Mouse (Mus musculus) liver, postnatal 0 days (tissue): ENCODE results near the gene Hnrnpul1. TPM values are rescaled to one million over a fixed set of nuclear protein-coding genes. Genes with fewer than 3 reads are reported as not detected.

ENCODE experiments used
- ATAC-seq: fragments of 200-750 bp; cut with Nextera tagmentation; 2 replicates; pipeline ENCODE4 v1.8.0; 2017; ENCODE audit warnings: mild to moderate bottlenecking, moderate library complexity
- DNase-seq: peaks from one replicate; pipeline ENCODE4 v3.0.0-alpha.2; 2016
- H3K27ac ChIP-seq: fragments of 300-500 bp; sonication (generic); 2 replicates; pipeline ENCODE4 v1.5.1; 2014; ENCODE audit warnings: antibody characterized with exemption, moderate library complexity, mild to moderate bottlenecking, low read depth
- H3K27me3 ChIP-seq: fragments of 300-500 bp; sonication (generic); 2 replicates; pipeline ENCODE4 v1.6.1; 2014; ENCODE audit warnings: low read length, control low read depth, mixed read lengths; ENCODE audit not compliant: insufficient read depth
- H3K36me3 ChIP-seq: fragments of 300-500 bp; sonication (generic); replicated peaks from 2 replicates; pipeline ENCODE4 v1.6.1; 2014; ENCODE audit warnings: mild to moderate bottlenecking, control low read depth, low read length, moderate library complexity, mixed read lengths; ENCODE audit not compliant: insufficient read depth
- H3K4me1 ChIP-seq: fragments of 300-500 bp; sonication (generic); 2 replicates; pipeline ENCODE4 v1.6.1; 2014; ENCODE audit warnings: antibody characterized with exemption, mild to moderate bottlenecking, control low read depth; ENCODE audit not compliant: insufficient read depth
- H3K4me2 ChIP-seq: fragments of 300-500 bp; sonication (generic); 2 replicates; pipeline ENCODE4 v1.6.1; 2014; ENCODE audit warnings: low read depth, mild to moderate bottlenecking, low read length, moderate library complexity, mixed read lengths
- H3K4me3 ChIP-seq: fragments of 300-500 bp; sonication (generic); 2 replicates; pipeline ENCODE4 v1.5.1; 2014; ENCODE audit warnings: low read depth, low read length
- H3K9ac ChIP-seq: fragments of 300-500 bp; sonication (generic); replicated peaks from 2 replicates; pipeline ENCODE4 v1.6.1; 2014; ENCODE audit warnings: mild to moderate bottlenecking, moderate library complexity
- H3K9me3 ChIP-seq: fragments of 300-500 bp; sonication (generic); 2 replicates; pipeline ENCODE4 v1.6.1; 2016; ENCODE audit warnings: mild to moderate bottlenecking, control low read depth, low read length, mixed read lengths
- CTCF ChIP-seq: sonication (generic); IDR thresholded peaks from 2 replicates; pipeline ENCODE4 v1.5.1; 2016; ENCODE audit warnings: antibody characterized with exemption, low read depth
- EP300 ChIP-seq: IDR thresholded peaks from 2 replicates; pipeline ENCODE4 v1.6.1; 2016; ENCODE audit warnings: antibody characterized with exemption, low read depth, mild to moderate bottlenecking
- WGBS: fragments of 180-500 bp; shearing (Covaris S2); extraction: QIAGEN DNeasy Blood & Tissue Kit; methylation state at CpG from one replicate; pipeline ENCODE4 v1.1.7; 2014; ENCODE audit not compliant: insufficient replicate concordance; 5-methylcytosine and 5-hydroxymethylcytosine counted together
- polyA plus RNA-seq: library from polyadenylated mRNA; unstranded; fragments of >200 nt; fragmentation: Nextera tagmentation; extraction: Ambion mirVana; gene quantifications from 2 replicates; pipeline ENCODE4 v1.2.1, GENCODE M21; 2015

Gene Hnrnpul1
- polyA plus RNA-seq, 1 experiment from 2014 or later = 22.6 TPM

GRCm38 (mm10) chr7:25674297-25674696 is 80.3 kb downstream of the Hnrnpul1 start:
- Histone ChIP-seq H3K4me3 (no peak overlapping the region), H3K27me3 (peaks cover 9% of the 10 kb centered on the region), H3K9me3 (no peaks in the 10 kb centered on the region), H3K4me2 (peak overlapping the region; percentile 72), H3K4me1 (peaks cover 11% of the 10 kb centered on the region), H3K9ac (no peak overlapping the region), H3K36me3 (no peaks in the 10 kb centered on the region; the same call in 1 of the 2 replicates), H3K27ac (no peak overlapping the region)
- WGBS = 15% methylated on average over 9 of the region's 9 CpGs
- ATAC-seq = no peak
- TF ChIP-seq CTCF (no peak), EP300 (no peak)
- no peak for DNase-seq

DNA sequence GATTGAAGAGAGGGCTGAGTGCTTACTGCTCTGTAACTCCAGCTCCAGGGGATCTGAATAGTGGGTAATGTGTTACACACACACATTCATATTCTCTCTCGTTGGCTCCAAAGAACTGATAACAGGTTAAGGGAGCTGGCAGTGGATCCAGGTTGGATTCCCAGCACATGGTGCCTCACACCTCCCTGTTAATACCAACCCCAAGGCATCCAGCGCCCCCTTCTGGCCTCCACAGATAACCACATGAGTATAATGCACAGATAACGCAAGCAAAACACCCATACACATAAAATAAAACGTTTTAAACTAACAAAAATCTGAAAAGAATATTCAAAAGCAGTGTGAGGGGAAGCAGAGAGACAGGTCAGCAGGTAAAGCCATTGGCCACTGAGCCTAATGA is 82.1 kb downstream of the Hnrnpul1 start:
- H3K27ac ChIP-seq = no peak overlapping the region
- WGBS = 52% methylated on average over 4 of the region's 4 CpGs
- H3K27me3 ChIP-seq = peaks cover 9% of the 10 kb centered on the region
- H3K9me3 ChIP-seq = no peaks in the 10 kb centered on the region
- peaks cover 7% of the 10 kb centered on the region; the same call in 1 of the 2 replicates for H3K4me1 ChIP-seq
- H3K4me2 ChIP-seq = no peak overlapping the region
- H3K9ac ChIP-seq = no peak overlapping the region
- ATAC-seq (no peak), DNase-seq (no peak)
- H3K4me3 ChIP-seq = no peak overlapping the region
- TF ChIP-seq CTCF (peak; percentile 51), EP300 (no peak)
- H3K36me3 ChIP-seq = peaks cover 11% of the 10 kb centered on the region

DNA sequence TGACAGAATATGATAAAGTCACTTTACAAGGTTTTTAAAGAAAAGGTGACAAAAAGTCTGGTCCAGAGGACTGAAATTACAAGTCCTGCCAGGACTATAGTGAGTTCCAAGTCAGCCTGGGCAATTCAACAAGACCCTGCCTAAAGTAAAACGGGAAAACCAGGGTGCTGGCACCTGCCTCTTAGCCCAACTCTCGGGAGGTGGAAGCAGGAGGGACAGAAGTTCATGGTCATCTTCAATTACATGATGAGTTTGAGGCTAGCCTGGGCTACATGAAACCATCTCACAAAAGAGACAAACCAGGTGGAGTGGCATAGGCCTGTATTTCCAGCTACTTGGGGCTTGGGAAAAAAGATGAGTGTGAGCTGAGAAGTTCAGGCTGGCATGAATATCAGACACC is 82.9 kb downstream of the Hnrnpul1 start:
- no peak for ATAC-seq
- 74% methylated on average over 2 of the region's 2 CpGs for WGBS

More for the DNA sequence above, 82.9 kb downstream of the Hnrnpul1 start:
- peaks cover 7% of the 10 kb centered on the region; the same call in 1 of the 2 replicates for H3K4me1 ChIP-seq
- no peak overlapping the region for H3K4me3 ChIP-seq
- H3K36me3 ChIP-seq = peaks cover 16% of the 10 kb centered on the region
- no peak for DNase-seq
- peaks cover 9% of the 10 kb centered on the region for H3K27me3 ChIP-seq
- H3K4me2 ChIP-seq = no peak overlapping the region
- no peaks in the 10 kb centered on the region for H3K9me3 ChIP-seq
- TF ChIP-seq CTCF = no peak
- TF ChIP-seq EP300 = no peak
- no peak overlapping the region for H3K27ac ChIP-seq
- no peak overlapping the region for H3K9ac ChIP-seq

Other genes with a start within 250 kb of the Hnrnpul1 start
- gene Ceacam2, start 214.9 kb downstream of the Hnrnpul1 start, polyA plus RNA-seq = 0.08 TPM in 1 of 2 replicates, not detected in the other
- gene Erich4, start 138.9 kb downstream of the Hnrnpul1 start, polyA plus RNA-seq = 0.20 TPM in 1 of 2 replicates, not detected in the other
- gene Dmac2, start 135.3 kb downstream of the Hnrnpul1 start, polyA plus RNA-seq = 12.2 and 13.7 TPM in 2 replicates
- gene B3gnt8, start 128.1 kb downstream of the Hnrnpul1 start, polyA plus RNA-seq = 3.7 and 4.1 TPM in 2 replicates
- gene Bckdha, start 95.8 kb downstream of the Hnrnpul1 start, polyA plus RNA-seq = 106 and 123 TPM in 2 replicates
- 44.5 and 49.2 TPM in 2 replicates for gene Exosc5, start 95.6 kb downstream of the Hnrnpul1 start, polyA plus RNA-seq
- 0.58 and 0.76 TPM in 2 replicates for gene Tmem91, start 79.6 kb downstream of the Hnrnpul1 start, polyA plus RNA-seq
- gene B9d2, start 74.0 kb downstream of the Hnrnpul1 start, polyA plus RNA-seq = 15.0 and 16.0 TPM in 2 replicates
- gene Tgfb1, start 67.8 kb downstream of the Hnrnpul1 start, polyA plus RNA-seq = 5.1 and 6.1 TPM in 2 replicates
- gene Ccdc97, start 35.7 kb downstream of the Hnrnpul1 start, polyA plus RNA-seq = 6.7 and 6.8 TPM in 2 replicates
- gene Axl, start 33.9 kb upstream of the Hnrnpul1 start, polyA plus RNA-seq = 26.6 and 27.4 TPM in 2 replicates
- 0.65 and 0.92 TPM in 2 replicates for gene Cyp2s1, start 62.2 kb upstream of the Hnrnpul1 start, polyA plus RNA-seq
- gene Cyp2b10, start 142.9 kb upstream of the Hnrnpul1 start, polyA plus RNA-seq = 3.4 and 5.8 TPM in 2 replicates